Mouse (Mus musculus): ENCODE measurements at regions not wholly inside any gene's neighbourhood (a gene's known extent, or its start where the extent isn't known, plus 50 kb on each side); places are given as distances from the start of the nearest gene placed in this dataset.

GRCm38 (mm10) chr13:59315811-59316210 is 269.2 kb downstream of the Agtpbp1 start:
- DNase-seq (ENCODE audit: low spot score), result no peak

- DNase-seq (ENCODE audit: low spot score), result no peak
These were observed 270.6 kb downstream of the Agtpbp1 start for GRCm38 (mm10) chr13:59314419-59314818.

- DNase-seq (ENCODE audit: low spot score), result no peak
These were observed 271.2 kb downstream of the Agtpbp1 start for GRCm38 (mm10) chr13:59313725-59314330.

GRCm38 (mm10) chr13:59292905-59293304 is 292.1 kb downstream of the Agtpbp1 start:
- DNase-seq (ENCODE audit: low spot score), result no peak

- DNase-seq (ENCODE audit: low spot score), result no peak
These were observed 295.9 kb downstream of the Agtpbp1 start for GRCm38 (mm10) chr13:59289127-59289526.

- DNase-seq (ENCODE audit: low spot score), result no peak
These were observed 303.8 kb downstream of the Agtpbp1 start for GRCm38 (mm10) chr13:59281199-59281598.

GRCm38 (mm10) chr13:59279136-59279535 is 305.9 kb downstream of the Agtpbp1 start:
- no peak for DNase-seq (ENCODE audit: low spot score)

GRCm38 (mm10) chr13:59271661-59272060 is 313.4 kb downstream of the Agtpbp1 start:
- DNase-seq (ENCODE audit: low spot score), result no peak

GRCm38 (mm10) chr13:59266854-59267253 is 318.2 kb downstream of the Agtpbp1 start:
- DNase-seq (ENCODE audit: low spot score), result no peak

GRCm38 (mm10) chr13:59264126-59264525 is 320.9 kb downstream of the Agtpbp1 start:
- no peak for DNase-seq (ENCODE audit: low spot score)

- no peak for DNase-seq (ENCODE audit: low spot score)
These were observed 323.1 kb downstream of the Agtpbp1 start for GRCm38 (mm10) chr13:59261924-59262323.

GRCm38 (mm10) chr13:59255798-59256435 is 329.1 kb downstream of the Agtpbp1 start:
- no peak for DNase-seq (ENCODE audit: low spot score)

GRCm38 (mm10) chr13:59253667-59254558 is 331.1 kb downstream of the Agtpbp1 start:
- no peak for DNase-seq (ENCODE audit: low spot score)

GRCm38 (mm10) chr13:59251252-59252006 is 333.6 kb downstream of the Agtpbp1 start:
- DNase-seq (ENCODE audit: low spot score), result no peak

GRCm38 (mm10) chr13:59248411-59248810 is 336.6 kb downstream of the Agtpbp1 start:
- no peak for DNase-seq (ENCODE audit: low spot score)

GRCm38 (mm10) chr13:59246984-59247537 is 338.0 kb downstream of the Agtpbp1 start:
- no peak for DNase-seq (ENCODE audit: low spot score)

GRCm38 (mm10) chr13:59246070-59246469 is 339.0 kb downstream of the Agtpbp1 start:
- no peak for DNase-seq (ENCODE audit: low spot score)

- no peak for DNase-seq (ENCODE audit: low spot score)
These were observed 340.4 kb downstream of the Agtpbp1 start for GRCm38 (mm10) chr13:59244622-59245021.

- DNase-seq (ENCODE audit: low spot score), result no peak
These were observed 342.4 kb downstream of the Agtpbp1 start for GRCm38 (mm10) chr13:59242671-59243070.

- DNase-seq (ENCODE audit: low spot score), result no peak
These were observed 346.3 kb downstream of the Agtpbp1 start for GRCm38 (mm10) chr13:59238696-59239095.

- DNase-seq (ENCODE audit: low spot score), result no peak
These were observed 349.2 kb downstream of the Agtpbp1 start for GRCm38 (mm10) chr13:59235836-59236235.

GRCm38 (mm10) chr13:59229111-59229541 is 355.9 kb downstream of the Agtpbp1 start:
- no peak for DNase-seq (ENCODE audit: low spot score)

All from lung, postnatal 25 days (tissue).